Comparison of ENCODE assay signal across 8 mouse cellular contexts in genomic region chr2:122298096-122298499, GRCm38 (mm10). TPM values are rescaled to one million over a fixed set of nuclear protein-coding genes. Genes with fewer than 3 reads are reported as not detected.
DNase-seq lines count a peak whose midpoint lies in the region; ATAC-seq and TF ChIP-seq lines count a peak whose summit lies in the region.

Gene Duox2, minus strand, starts transcription at chr2:122298449.

- peaks cover 19% of the 10 kb centered on the region for H3K4me1 ChIP-seq in kidney, embryonic 14.5 days (ENCODE audit: control insufficient read depth, insufficient read depth, low read length)
- peaks cover 10% of the 10 kb centered on the region for H3K4me1 ChIP-seq in embryonic facial prominence, embryonic 14.5 days (ENCODE audit: control insufficient read depth, insufficient read depth, low read length)
- H3K4me1 ChIP-seq in intestine, embryonic 15.5 days (replicated peaks): peaks cover 39% of the 10 kb centered on the region

- no peak within 1 kb of the TSS for H3K27ac ChIP-seq in kidney, embryonic 14.5 days (ENCODE audit: low read depth, low read length)
- no peak within 1 kb of the TSS for H3K27ac ChIP-seq in embryonic facial prominence, embryonic 14.5 days (replicated peaks; ENCODE audit: low read depth, low read length)
- H3K27ac ChIP-seq in intestine, embryonic 15.5 days: no peak within 1 kb of the TSS

- peaks cover 89% of the 10 kb centered on the region for H3K27me3 ChIP-seq in kidney, embryonic 14.5 days (ENCODE audit: control insufficient read depth, insufficient read depth, low read length)
- H3K27me3 ChIP-seq in embryonic facial prominence, embryonic 14.5 days (replicated peaks; ENCODE audit: control insufficient read depth, insufficient read depth, low read length): peaks cover 94% of the 10 kb centered on the region
- peaks cover 87% of the 10 kb centered on the region for H3K27me3 ChIP-seq in intestine, embryonic 15.5 days (replicated peaks)
- peaks cover 13% of the 10 kb centered on the region for H3K27me3 ChIP-seq in myocyte (ENCODE audit: control insufficient read depth, insufficient read depth, insufficient read length)

- H3ac ChIP-seq in myocyte (ENCODE audit: control insufficient read depth, insufficient read length): no peak within 1 kb of the TSS

- peak within 1 kb of the TSS; percentile 34 for H3K4me3 ChIP-seq in kidney, embryonic 14.5 days (ENCODE audit: low read length)
- peak within 1 kb of the TSS; percentile 26 for H3K4me3 ChIP-seq in embryonic facial prominence, embryonic 14.5 days (ENCODE audit: low read depth, low read length)
- peak within 1 kb of the TSS; percentile 29 for H3K4me3 ChIP-seq in intestine, embryonic 15.5 days (replicated peaks)
- no peak within 1 kb of the TSS for H3K4me3 ChIP-seq in myocyte

- DNase-seq in kidney, postnatal 14 days: no peak
- DNase-seq in embryonic facial prominence, embryonic 14.5 days (ENCODE audit: low spot score): no peak
- DNase-seq in ovary, adult 18-20 months (ENCODE audit: low spot score): no peak
- no peak for DNase-seq in gastrocnemius, postnatal 36 days
- DNase-seq in cerebellum, adult 18-20 months: no peak

- WGBS in kidney, embryonic 14.5 days: 2% methylated on average over 13 of the region's 13 CpGs
- whole genome bisulfite sequencing in embryonic facial prominence, embryonic 14.5 days: 2% methylated on average over 13 of the region's 13 CpGs
- 2% methylated on average over 13 of the region's 13 CpGs for WGBS in intestine, embryonic 15.5 days

- TF ChIP-seq POLR2A in myocyte (IDR thresholded peaks at IDR 0.05; ENCODE audit: insufficient read length, low read depth): no peak

- H3K36me3 ChIP-seq in kidney, embryonic 14.5 days (ENCODE audit: control insufficient read depth, insufficient read depth, low read length): no peaks in the 10 kb centered on the region
- no peaks in the 10 kb centered on the region for H3K36me3 ChIP-seq in embryonic facial prominence, embryonic 14.5 days (ENCODE audit: control insufficient read depth, insufficient read depth, low read length)
- H3K36me3 ChIP-seq in intestine, embryonic 15.5 days: no peaks in the 10 kb centered on the region
- no peaks in the 10 kb centered on the region for H3K36me3 ChIP-seq in myocyte (ENCODE audit: control insufficient read depth, insufficient read depth)

- H3K9ac ChIP-seq in kidney, embryonic 14.5 days (ENCODE audit: low read depth, low read length): no peak within 1 kb of the TSS
- no peak within 1 kb of the TSS for H3K9ac ChIP-seq in embryonic facial prominence, embryonic 14.5 days (ENCODE audit: low read depth, low read length)
- H3K9ac ChIP-seq in intestine, embryonic 15.5 days: no peak within 1 kb of the TSS

- no peaks in the 10 kb centered on the region for H3K9me3 ChIP-seq in kidney, embryonic 14.5 days (ENCODE audit: control insufficient read depth, low read length)
- H3K9me3 ChIP-seq in embryonic facial prominence, embryonic 14.5 days (ENCODE audit: control insufficient read depth, low read length): no peaks in the 10 kb centered on the region
- H3K9me3 ChIP-seq in intestine, embryonic 15.5 days: no peaks in the 10 kb centered on the region

- H3K79me2 ChIP-seq in myocyte (ENCODE audit: control insufficient read depth, insufficient read depth): no peaks in the 10 kb centered on the region

- intact Hi-C loops in gastrocnemius, postnatal 36 days (cut with DNase I): no loop called here

- H3K4me2 ChIP-seq in kidney, embryonic 14.5 days (replicated peaks; ENCODE audit: low read depth, low read length): peak within 1 kb of the TSS; percentile 39
- peak within 1 kb of the TSS; percentile 51 for H3K4me2 ChIP-seq in embryonic facial prominence, embryonic 14.5 days (ENCODE audit: low read depth, low read length)
- H3K4me2 ChIP-seq in intestine, embryonic 15.5 days (replicated peaks): peak within 1 kb of the TSS; percentile 67
- H3K4me2 ChIP-seq in myocyte (ENCODE audit: low read depth): peak within 1 kb of the TSS; percentile 67

- ATAC-seq in kidney, embryonic 14.5 days (ENCODE audit: low FRiP score, low TSS enrichment): no peak
- no peak for ATAC-seq in embryonic facial prominence, embryonic 14.5 days (ENCODE audit: low read depth)
- ATAC-seq in intestine, embryonic 15.5 days: no peak

TF ChIP-seq in myocyte, 11 proteins besides CTCF, POLR2A, EP300 and RAD21:
- TF ChIP-seq SRF (IDR thresholded peaks at IDR 0.05; ENCODE audit: control insufficient read depth, insufficient read length, low read depth) (no peak), CEBPB (IDR thresholded peaks at IDR 0.05; ENCODE audit: insufficient read depth, poor library complexity, severe bottlenecking) (no peak), E2F4 (IDR thresholded peaks at IDR 0.05; ENCODE audit: insufficient read depth) (no peak), TCF12 (IDR thresholded peaks at IDR 0.05; ENCODE audit: insufficient read depth, poor library complexity, severe bottlenecking) (no peak), TCF3 (IDR thresholded peaks at IDR 0.05; ENCODE audit: insufficient read length, low read depth) (no peak), MYOD1 (IDR thresholded peaks at IDR 0.05; ENCODE audit: control insufficient read depth in 1 of 3, insufficient read length in 2 of 3, low read depth in 2 of 3) (no peak), USF1 (IDR thresholded peaks at IDR 0.05; ENCODE audit: low read depth) (no peak), REST (IDR thresholded peaks at IDR 0.05; ENCODE audit: insufficient read depth, insufficient read length) (no peak), POLR2AphosphoS2 (IDR thresholded peaks at IDR 0.05; ENCODE audit: insufficient read length, low read depth) (no peak), MYOG (IDR thresholded peaks at IDR 0.05; ENCODE audit: control insufficient read depth in 1 of 3, insufficient read depth in 1 of 3, insufficient read length in 2 of 3, low read depth in 2 of 3) (no peak), MAX (IDR thresholded peaks at IDR 0.05; ENCODE audit: low read depth) (no peak)

RNA-seq across cellular contexts. Expression of gene Duox2, which starts in this region (rescaled TPM):
- polyA plus RNA-seq in kidney, embryonic 14.5 days (2014; fragmentation: Nextera tagmentation; extraction: Ambion mirVana): 0.05 TPM in 1 of 2 replicates, not detected in the other
- 0.04 and 0.14 TPM in 2 replicates for polyA plus RNA-seq in embryonic facial prominence, embryonic 14.5 days (2014; fragmentation: Nextera tagmentation; extraction: Ambion mirVana)
- 0.08 TPM in 1 of 2 replicates, not detected in the other for polyA plus RNA-seq in intestine, embryonic 15.5 days (2015; fragmentation: Nextera tagmentation; extraction: Ambion mirVana)
- polyA plus RNA-seq in myocyte (2012; fragmentation: generic; extraction: Trizol): 0.12 TPM
- total RNA-seq in gastrocnemius, postnatal 36 days (2021): under 1 TPM in 1 of 2 experiments, not detected in 1; 0.17 TPM
